Mouse (Mus musculus): Measurements from ENCODE around the gene Prkag2.

Prkag2 gene

DNA sequence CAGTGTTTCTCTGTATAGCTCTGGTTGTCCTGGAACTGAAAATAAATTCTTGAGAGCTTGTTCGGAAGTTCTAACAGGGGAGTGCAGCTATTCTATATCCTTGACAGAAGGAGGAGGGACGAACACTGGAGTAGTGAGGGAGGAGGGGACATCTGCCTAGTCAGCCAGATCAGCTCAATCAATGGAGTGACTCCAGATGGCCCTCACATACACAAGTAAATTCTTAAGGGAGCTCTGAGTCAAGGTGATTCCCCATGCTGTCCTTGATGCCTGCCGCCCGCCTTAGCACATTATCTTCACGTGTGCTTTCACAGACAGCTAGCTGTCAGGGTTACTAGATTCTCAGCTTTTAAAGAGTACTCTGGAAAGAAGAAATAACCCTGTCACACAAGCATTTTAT is 279.8 kb downstream of the Prkag2 start:
- DNase-seq: no peak

DNA sequence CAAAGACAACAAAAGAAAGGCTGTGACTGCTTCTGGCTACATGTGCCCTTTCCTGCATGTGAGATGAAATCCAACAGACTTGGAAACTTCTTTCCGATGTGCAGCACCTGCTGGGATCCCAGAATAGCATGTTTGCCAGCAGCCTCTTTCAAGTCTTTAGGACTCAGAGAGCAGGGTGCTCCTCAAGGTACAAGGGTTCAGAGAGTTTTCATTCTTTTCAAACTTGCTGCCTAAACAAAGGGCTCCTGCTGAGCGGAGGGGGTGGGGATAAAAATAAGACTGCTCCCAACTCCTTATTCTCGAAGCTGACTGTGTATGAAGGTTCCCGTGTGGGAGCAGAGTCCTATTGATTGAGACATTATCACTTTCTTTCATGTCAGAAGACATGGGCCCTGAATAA is 283.3 kb downstream of the Prkag2 start:
- no peak for DNase-seq

DNA sequence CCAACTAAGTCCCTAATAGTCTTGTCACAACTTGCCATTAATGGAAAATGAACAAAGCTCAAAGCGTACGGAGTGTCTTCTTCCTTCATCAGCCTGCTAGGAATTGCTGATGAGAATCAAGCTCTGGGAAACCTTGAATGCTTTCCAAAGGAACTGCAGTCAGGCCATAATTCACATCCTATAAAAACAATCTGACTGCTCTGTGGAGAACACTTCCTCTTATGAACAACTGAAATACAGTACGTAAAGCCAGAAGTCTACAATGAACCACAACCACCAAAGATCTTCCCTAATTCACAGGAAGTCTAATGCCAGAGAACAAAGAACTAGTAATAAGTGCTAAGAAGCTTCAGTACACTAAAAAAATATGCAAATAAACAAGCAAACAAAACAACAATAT is 286.5 kb downstream of the Prkag2 start:
- no peak for DNase-seq

DNA sequence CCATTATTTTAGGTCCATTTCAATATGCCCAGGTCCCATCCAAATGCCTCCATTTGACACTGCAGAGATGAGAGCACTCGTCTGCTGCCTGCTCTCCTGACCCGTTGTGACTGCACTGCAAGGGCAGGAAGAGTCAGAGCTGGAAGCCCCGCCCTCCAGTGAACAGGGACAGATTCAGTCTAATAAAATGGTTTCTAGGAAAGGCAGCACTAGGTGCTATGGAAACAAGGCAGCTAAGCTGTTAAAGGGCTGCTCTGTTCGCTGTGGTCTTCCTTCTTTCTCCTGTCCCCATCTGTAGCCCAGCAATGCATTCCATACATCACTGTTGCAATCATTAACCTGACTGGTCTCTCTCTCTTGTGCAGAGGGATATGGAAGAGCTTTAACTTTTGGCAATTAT is 287.4 kb downstream of the Prkag2 start:
- DNase-seq: no peak
